Mouse (Mus musculus): Measurements from ENCODE around the gene Dgki. TPM values are rescaled to one million over a fixed set of nuclear protein-coding genes. Genes with fewer than 3 reads are reported as not detected.

Gene Dgki
- polyA plus RNA-seq, 1 experiment: 2.0 TPM

DNA sequence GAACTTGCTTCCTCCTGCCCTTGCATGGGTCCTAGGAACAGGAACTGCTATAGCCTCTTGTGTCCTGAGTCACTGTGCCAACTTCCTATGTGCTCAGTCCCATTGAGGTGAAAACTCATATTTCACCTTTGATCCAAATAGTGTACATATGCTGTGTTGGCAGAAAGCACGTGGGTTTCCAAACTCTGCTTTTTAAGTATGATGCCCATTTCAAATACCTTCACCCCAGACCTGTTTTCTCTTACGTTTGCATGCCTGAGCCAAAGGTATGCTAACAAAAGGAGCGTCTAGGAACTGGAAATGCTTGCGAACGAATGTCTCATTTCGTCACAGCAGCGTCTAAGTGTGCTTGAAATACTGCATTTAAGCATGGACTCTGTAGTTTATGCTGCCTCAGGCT is 41.3 kb downstream of the Dgki start:
- Histone ChIP-seq H3K9me3 (replicated peaks; ENCODE audit: control insufficient read depth, insufficient read depth, low read length, poor library complexity, severe bottlenecking) (no peaks in the 10 kb centered on the region), H3K4me3 (ENCODE audit: low read depth, low read length) (no peak overlapping the region), H3K9ac (ENCODE audit: low read depth, poor library complexity, severe bottlenecking) (no peak overlapping the region), H3K27me3 (ENCODE audit: control insufficient read depth, insufficient read depth, low read length, poor library complexity, severe bottlenecking) (no peaks in the 10 kb centered on the region; the same call in 1 of the 2 replicates), H3K4me1 (ENCODE audit: control insufficient read depth, insufficient read depth, low read length) (no peaks in the 10 kb centered on the region), H3K36me3 (ENCODE audit: control insufficient read depth, insufficient read depth, low read length, poor library complexity, severe bottlenecking) (no peaks in the 10 kb centered on the region), H3K27ac (ENCODE audit: insufficient read depth, low read length) (no peak overlapping the region)
- TF ChIP-seq POLR2A (IDR thresholded peaks at IDR 0.05; ENCODE audit: insufficient read depth, low read length) (no peak), CTCF (IDR thresholded peaks at IDR 0.05; ENCODE audit: low read depth, low read length) (no peak), EP300 (IDR thresholded peaks at IDR 0.05; ENCODE audit: insufficient read depth, low read depth, low read length) (no peak)

DNA sequence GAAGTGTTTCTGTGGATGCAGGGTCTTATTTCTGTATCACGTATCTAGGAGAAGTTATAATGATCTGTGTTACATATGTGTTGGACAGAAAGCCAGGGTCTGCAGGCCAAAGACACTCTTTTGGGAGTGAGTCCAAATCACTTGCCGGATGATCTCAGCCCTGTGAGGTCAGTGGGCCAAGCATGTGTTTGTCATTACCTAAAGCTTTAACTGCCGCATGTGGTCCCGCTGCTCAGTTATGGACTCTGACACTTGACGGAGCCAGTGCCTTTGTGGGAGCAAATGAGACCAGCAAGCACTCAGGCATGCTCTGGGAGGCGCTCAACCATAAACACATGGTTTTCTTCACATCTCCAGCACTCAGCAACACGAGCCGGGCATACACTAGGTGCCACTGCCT is 45.8 kb downstream of the Dgki start:
- no peak overlapping the region for H3K9ac ChIP-seq (ENCODE audit: low read depth, poor library complexity, severe bottlenecking)
- TF ChIP-seq EP300 (IDR thresholded peaks at IDR 0.05; ENCODE audit: insufficient read depth, low read depth, low read length): no peak
- TF ChIP-seq POLR2A (IDR thresholded peaks at IDR 0.05; ENCODE audit: insufficient read depth, low read length): no peak
- no peak overlapping the region for H3K4me3 ChIP-seq (ENCODE audit: low read depth, low read length)
- no peaks in the 10 kb centered on the region for H3K9me3 ChIP-seq (replicated peaks; ENCODE audit: control insufficient read depth, insufficient read depth, low read length, poor library complexity, severe bottlenecking)
- H3K27me3 ChIP-seq (ENCODE audit: control insufficient read depth, insufficient read depth, low read length, poor library complexity, severe bottlenecking): no peaks in the 10 kb centered on the region
- H3K36me3 ChIP-seq (ENCODE audit: control insufficient read depth, insufficient read depth, low read length, poor library complexity, severe bottlenecking): no peaks in the 10 kb centered on the region
- no peaks in the 10 kb centered on the region for H3K4me1 ChIP-seq (ENCODE audit: control insufficient read depth, insufficient read depth, low read length)
- H3K27ac ChIP-seq (ENCODE audit: insufficient read depth, low read length): no peak overlapping the region

DNA sequence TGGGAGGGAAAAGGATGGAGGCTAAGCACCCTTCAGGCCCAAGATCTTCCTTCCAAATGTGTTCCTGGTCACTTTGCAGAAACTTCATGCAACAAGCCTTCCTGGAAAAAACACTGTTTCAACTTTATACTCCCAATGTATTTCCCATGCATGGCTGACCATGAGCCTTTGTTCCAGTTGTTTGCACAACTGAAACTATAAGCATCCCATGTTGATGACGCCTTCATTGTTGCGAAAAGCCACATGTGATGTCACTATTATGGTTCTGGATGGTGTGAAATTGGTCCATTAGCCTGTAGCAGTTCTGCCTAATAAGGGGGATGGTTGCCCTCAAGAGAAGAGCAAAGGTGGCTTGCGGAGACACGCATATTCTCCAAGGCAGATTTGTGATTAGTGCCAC is 47.4 kb downstream of the Dgki start:
- Histone ChIP-seq H3K9ac (ENCODE audit: low read depth, poor library complexity, severe bottlenecking) (no peak overlapping the region), H3K27ac (ENCODE audit: insufficient read depth, low read length) (no peak overlapping the region), H3K27me3 (ENCODE audit: control insufficient read depth, insufficient read depth, low read length, poor library complexity, severe bottlenecking) (no peaks in the 10 kb centered on the region), H3K36me3 (ENCODE audit: control insufficient read depth, insufficient read depth, low read length, poor library complexity, severe bottlenecking) (no peaks in the 10 kb centered on the region), H3K9me3 (replicated peaks; ENCODE audit: control insufficient read depth, insufficient read depth, low read length, poor library complexity, severe bottlenecking) (no peaks in the 10 kb centered on the region), H3K4me3 (ENCODE audit: low read depth, low read length) (no peak overlapping the region), H3K4me1 (ENCODE audit: control insufficient read depth, insufficient read depth, low read length) (no peaks in the 10 kb centered on the region)
- TF ChIP-seq EP300 (IDR thresholded peaks at IDR 0.05; ENCODE audit: insufficient read depth, low read depth, low read length) (no peak), POLR2A (IDR thresholded peaks at IDR 0.05; ENCODE audit: insufficient read depth, low read length) (no peak), CTCF (IDR thresholded peaks at IDR 0.05; ENCODE audit: low read depth, low read length) (no peak)

DNA sequence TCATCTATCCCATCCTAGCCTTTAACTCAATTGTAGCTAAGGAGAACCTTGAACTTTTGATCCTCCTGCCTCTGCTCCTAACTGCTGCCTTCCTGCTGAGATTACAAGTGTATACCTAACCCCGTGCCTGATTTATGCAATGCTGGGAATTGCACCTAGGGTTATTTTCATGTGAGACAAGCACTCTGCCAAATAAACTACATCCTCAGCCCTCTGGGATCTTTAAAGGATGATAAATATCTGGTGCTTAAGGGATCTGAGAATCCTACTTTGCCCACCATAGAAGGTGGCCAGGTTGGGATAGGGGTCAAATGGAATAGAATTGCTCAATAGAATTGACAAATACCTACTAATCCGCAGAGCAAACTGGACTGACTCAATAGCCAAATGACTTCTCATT is 49.3 kb downstream of the Dgki start:
- Histone ChIP-seq H3K4me1 (ENCODE audit: control insufficient read depth, insufficient read depth, low read length) (no peaks in the 10 kb centered on the region), H3K27me3 (ENCODE audit: control insufficient read depth, insufficient read depth, low read length, poor library complexity, severe bottlenecking) (no peaks in the 10 kb centered on the region), H3K36me3 (ENCODE audit: control insufficient read depth, insufficient read depth, low read length, poor library complexity, severe bottlenecking) (no peaks in the 10 kb centered on the region), H3K27ac (ENCODE audit: insufficient read depth, low read length) (no peak overlapping the region), H3K9ac (ENCODE audit: low read depth, poor library complexity, severe bottlenecking) (no peak overlapping the region), H3K4me3 (ENCODE audit: low read depth, low read length) (no peak overlapping the region), H3K9me3 (replicated peaks; ENCODE audit: control insufficient read depth, insufficient read depth, low read length, poor library complexity, severe bottlenecking) (no peaks in the 10 kb centered on the region)
- no peak for TF ChIP-seq EP300 (IDR thresholded peaks at IDR 0.05; ENCODE audit: insufficient read depth, low read depth, low read length)
- no peak for TF ChIP-seq CTCF (IDR thresholded peaks at IDR 0.05; ENCODE audit: low read depth, low read length)
- TF ChIP-seq POLR2A (IDR thresholded peaks at IDR 0.05; ENCODE audit: insufficient read depth, low read length): no peak

DNA sequence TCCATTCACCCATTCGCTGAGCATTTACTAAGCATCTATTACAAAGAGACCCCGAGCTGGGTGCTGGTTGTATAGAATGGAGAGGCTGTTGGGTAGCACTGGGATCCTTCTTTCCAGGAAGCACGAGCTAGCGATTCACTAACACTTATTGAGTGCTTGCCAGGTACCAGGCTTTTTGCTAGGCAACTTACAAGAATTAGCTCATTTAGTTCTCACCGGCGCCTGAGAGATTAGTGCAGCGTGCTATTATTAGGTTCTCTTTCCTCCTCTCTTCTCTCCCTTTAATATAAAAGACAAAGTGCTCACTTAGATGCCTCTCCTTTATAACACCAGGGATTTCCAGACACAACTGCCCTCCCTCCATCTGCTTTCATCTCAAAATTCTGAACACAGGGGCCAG is 54.2 kb downstream of the Dgki start:
- Histone ChIP-seq H3K4me1 (ENCODE audit: control insufficient read depth, insufficient read depth, low read length) (no peaks in the 10 kb centered on the region), H3K27me3 (ENCODE audit: control insufficient read depth, insufficient read depth, low read length, poor library complexity, severe bottlenecking) (no peaks in the 10 kb centered on the region), H3K9me3 (replicated peaks; ENCODE audit: control insufficient read depth, insufficient read depth, low read length, poor library complexity, severe bottlenecking) (no peaks in the 10 kb centered on the region), H3K27ac (ENCODE audit: insufficient read depth, low read length) (no peak overlapping the region), H3K4me3 (ENCODE audit: low read depth, low read length) (no peak overlapping the region), H3K36me3 (ENCODE audit: control insufficient read depth, insufficient read depth, low read length, poor library complexity, severe bottlenecking) (no peaks in the 10 kb centered on the region), H3K9ac (ENCODE audit: low read depth, poor library complexity, severe bottlenecking) (no peak overlapping the region)
- no peak for TF ChIP-seq EP300 (IDR thresholded peaks at IDR 0.05; ENCODE audit: insufficient read depth, low read depth, low read length)
- TF ChIP-seq POLR2A (IDR thresholded peaks at IDR 0.05; ENCODE audit: insufficient read depth, low read length): no peak
- TF ChIP-seq CTCF (IDR thresholded peaks at IDR 0.05; ENCODE audit: low read depth, low read length): no peak

DNA sequence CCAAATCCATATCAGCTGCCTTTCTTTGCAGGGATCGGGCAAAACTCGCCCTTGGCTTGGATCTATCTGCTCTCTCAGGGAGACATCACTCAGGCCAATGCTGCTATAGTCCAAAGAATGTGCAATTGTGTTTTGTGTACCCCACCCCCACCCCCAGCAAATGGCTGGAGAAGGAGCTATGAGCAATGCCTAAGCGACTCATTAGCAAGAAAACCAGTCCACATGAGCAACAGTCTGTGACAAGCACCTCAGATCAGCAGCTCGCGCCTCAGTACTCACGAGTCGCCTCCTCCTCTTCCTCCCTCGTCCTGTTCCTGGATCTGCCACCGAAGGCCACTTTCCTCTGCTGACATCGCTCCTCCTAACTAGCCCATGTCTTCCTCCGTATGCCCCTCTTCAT is 55.9 kb downstream of the Dgki start:
- no peak overlapping the region for H3K4me3 ChIP-seq (ENCODE audit: low read depth, low read length)

More for the DNA sequence above, 55.9 kb downstream of the Dgki start:
- no peak for TF ChIP-seq EP300 (IDR thresholded peaks at IDR 0.05; ENCODE audit: insufficient read depth, low read depth, low read length)
- TF ChIP-seq CTCF (IDR thresholded peaks at IDR 0.05; ENCODE audit: low read depth, low read length): no peak
- TF ChIP-seq POLR2A (IDR thresholded peaks at IDR 0.05; ENCODE audit: insufficient read depth, low read length): no peak
- Histone ChIP-seq H3K9me3 (replicated peaks; ENCODE audit: control insufficient read depth, insufficient read depth, low read length, poor library complexity, severe bottlenecking) (no peaks in the 10 kb centered on the region), H3K27ac (ENCODE audit: insufficient read depth, low read length) (no peak overlapping the region), H3K9ac (ENCODE audit: low read depth, poor library complexity, severe bottlenecking) (no peak overlapping the region), H3K36me3 (ENCODE audit: control insufficient read depth, insufficient read depth, low read length, poor library complexity, severe bottlenecking) (no peaks in the 10 kb centered on the region), H3K27me3 (ENCODE audit: control insufficient read depth, insufficient read depth, low read length, poor library complexity, severe bottlenecking) (no peaks in the 10 kb centered on the region), H3K4me1 (ENCODE audit: control insufficient read depth, insufficient read depth, low read length) (no peaks in the 10 kb centered on the region)
